Mouse (Mus musculus) neural tube, embryonic 12.5 days (tissue): ENCODE results near the gene Fbxo44. TPM values are rescaled to one million over a fixed set of nuclear protein-coding genes. Genes with fewer than 3 reads are reported as not detected.

Experiments used
- ATAC-seq: fragments of 200-750 bp; cut with Nextera tagmentation; 2 replicates; pipeline ENCODE4 v1.8.0; 2017; ENCODE audit warnings: low read depth, mild to moderate bottlenecking, moderate TSS enrichment, moderate library complexity; ENCODE audit not compliant: low FRiP score
- H3K27ac ChIP-seq: fragments of 300-500 bp; sonication (generic); 2 replicates; pipeline ENCODE4 v1.5.1; 2016
- H3K27me3 ChIP-seq: fragments of 300-500 bp; sonication (generic); replicated peaks from 2 replicates; pipeline ENCODE4 v1.6.1; 2016; ENCODE audit warnings: mild to moderate bottlenecking
- H3K36me3 ChIP-seq: fragments of 300-500 bp; sonication (generic); 2 replicates; pipeline ENCODE4 v1.6.1; 2016; ENCODE audit warnings: mild to moderate bottlenecking
- H3K4me1 ChIP-seq: fragments of 300-500 bp; sonication (generic); 2 replicates; pipeline ENCODE4 v1.6.1; 2016
- H3K4me2 ChIP-seq: fragments of 300-500 bp; sonication (generic); replicated peaks from 2 replicates; pipeline ENCODE4 v1.6.1; 2016; ENCODE audit warnings: mild to moderate bottlenecking
- H3K4me3 ChIP-seq: fragments of 300-500 bp; sonication (generic); 2 replicates; pipeline ENCODE4 v1.5.1; 2016
- H3K9ac ChIP-seq: fragments of 300-500 bp; sonication (generic); 2 replicates; pipeline ENCODE4 v1.6.1; 2016; ENCODE audit warnings: mild to moderate bottlenecking
- H3K9me3 ChIP-seq: fragments of 300-500 bp; sonication (generic); 2 replicates; pipeline ENCODE4 v1.6.1; 2016; ENCODE audit warnings: mild to moderate bottlenecking
- WGBS: fragments of 180-500 bp; shearing (Covaris S2); methylation state at CpG from one replicate; pipeline ENCODE4 v1.1.7; 2016; 5-methylcytosine and 5-hydroxymethylcytosine counted together
- polyA plus RNA-seq: library from polyadenylated mRNA; unstranded; fragments of >200 nt; fragmentation: Nextera tagmentation; extraction: Ambion mirVana; gene quantifications from 2 replicates; pipeline ENCODE4 v1.2.1, GENCODE M21; 2016

The Fbxo44 gene
- polyA plus RNA-seq, 1 experiment from 2014 or later = 82.3 TPM

- Histone ChIP-seq H3K27ac (no peak overlapping the region), H3K9ac (0 out of 2 replicates have a peak overlapping the region, but pooled peaks have one; percentile 14), H3K4me3 (peak overlapping the region; percentile 23), H3K27me3 (peaks cover 63% of the 10 kb centered on the region), H3K9me3 (no peaks in the 10 kb centered on the region), H3K4me1 (peaks cover 40% of the 10 kb centered on the region), H3K4me2 (peak overlapping the region; percentile 53), H3K36me3 (no peaks in the 10 kb centered on the region)
- ATAC-seq = no peak
- under 1% methylated on average over 29 of the region's 29 CpGs for WGBS
Observed at GRCm38 (mm10) chr4:148164002-148164439, 3.7 kb upstream of the Fbxo44 start.

GRCm38 (mm10) chr4:148159544-148160435 is 492 bp downstream of the Fbxo44 start:
- Histone ChIP-seq H3K4me1 (peaks cover 40% of the 10 kb centered on the region), H3K9ac (peak overlapping the region; percentile 88), H3K9me3 (no peaks in the 10 kb centered on the region), H3K36me3 (peaks cover 34% of the 10 kb centered on the region), H3K4me2 (peak overlapping the region; percentile 96), H3K27me3 (peaks cover 42% of the 10 kb centered on the region), H3K27ac (peak overlapping the region; percentile 76), H3K4me3 (peak overlapping the region; percentile 71)
- whole genome bisulfite sequencing = under 1% methylated on average over 54 of the region's 55 CpGs
- ATAC-seq = peak; percentile 88

GRCm38 (mm10) chr4:148158436-148159348 is 1.6 kb downstream of the Fbxo44 start:
- WGBS = 25% methylated on average over 27 of the region's 27 CpGs
- H3K9me3 ChIP-seq = no peaks in the 10 kb centered on the region
- peak; percentile 38 for ATAC-seq
- peak overlapping the region; percentile 76 for H3K27ac ChIP-seq
- H3K4me2 ChIP-seq = peak overlapping the region; percentile 96
- peak overlapping the region; percentile 71 for H3K4me3 ChIP-seq
- peaks cover 44% of the 10 kb centered on the region for H3K36me3 ChIP-seq
- peak overlapping the region; percentile 88 for H3K9ac ChIP-seq
- peaks cover 29% of the 10 kb centered on the region for H3K4me1 ChIP-seq
- peaks cover 32% of the 10 kb centered on the region for H3K27me3 ChIP-seq

- Histone ChIP-seq H3K4me2 (no peak overlapping the region), H3K9ac (no peak overlapping the region), H3K27ac (no peak overlapping the region), H3K4me3 (no peak overlapping the region), H3K9me3 (no peaks in the 10 kb centered on the region), H3K36me3 (peaks cover 52% of the 10 kb centered on the region), H3K27me3 (no peaks in the 10 kb centered on the region), H3K4me1 (peaks cover 22% of the 10 kb centered on the region)
- no peak for ATAC-seq
- 61% methylated on average over 3 of the region's 3 CpGs for WGBS
Observed at GRCm38 (mm10) chr4:148154982-148155381, 5.3 kb downstream of the Fbxo44 start.

- WGBS = 92% methylated on average over 4 of the region's 4 CpGs
- no peak for ATAC-seq
- H3K9me3 ChIP-seq = no peaks in the 10 kb centered on the region
- H3K4me1 ChIP-seq = peaks cover 22% of the 10 kb centered on the region
- H3K27ac ChIP-seq = no peak overlapping the region
- H3K9ac ChIP-seq = no peak overlapping the region
- H3K4me3 ChIP-seq = no peak overlapping the region
- H3K27me3 ChIP-seq = no peaks in the 10 kb centered on the region
- H3K36me3 ChIP-seq = peaks cover 52% of the 10 kb centered on the region
- H3K4me2 ChIP-seq = no peak overlapping the region
Observed at GRCm38 (mm10) chr4:148154006-148154405, 6.3 kb downstream of the Fbxo44 start.

- Histone ChIP-seq H3K9ac (no peak overlapping the region), H3K27ac (no peak overlapping the region), H3K4me2 (no peak overlapping the region), H3K27me3 (no peaks in the 10 kb centered on the region), H3K9me3 (no peaks in the 10 kb centered on the region), H3K4me3 (no peak overlapping the region), H3K4me1 (peaks cover 8% of the 10 kb centered on the region; the same call in 1 of the 2 replicates), H3K36me3 (peaks cover 52% of the 10 kb centered on the region)
- WGBS = 84% methylated on average over 5 of the region's 5 CpGs
- peak; percentile 23; the same call in 1 of the 2 replicates for ATAC-seq
Observed at GRCm38 (mm10) chr4:148152547-148152946, 7.7 kb downstream of the Fbxo44 start.

- H3K27ac ChIP-seq = peak within 1 kb of the TSS; percentile 81
- H3K4me3 ChIP-seq = peak within 1 kb of the TSS; percentile 60
- ATAC-seq = peak; percentile 90
- peak within 1 kb of the TSS; percentile 79 for H3K9ac ChIP-seq
- H3K36me3 ChIP-seq = peaks cover 50% of the 10 kb centered on the region
- H3K27me3 ChIP-seq = no peaks in the 10 kb centered on the region
- no peaks in the 10 kb centered on the region for H3K9me3 ChIP-seq
- H3K4me2 ChIP-seq = peak within 1 kb of the TSS; percentile 97
- peaks cover 6% of the 10 kb centered on the region; the same call in 1 of the 2 replicates for H3K4me1 ChIP-seq
- 2% methylated on average over 67 of the region's 67 CpGs for WGBS
Observed at GRCm38 (mm10) chr4:148151267-148152168, 8.8 kb downstream of the Fbxo44 start, which contains the start of gene Fbxo6. Gene Fbxo6 (minus strand): TSS chr4:148152140.

- no peak overlapping the region; the same call in 1 of the 2 replicates for H3K27ac ChIP-seq
- H3K9ac ChIP-seq = peak overlapping the region; percentile 79; the same call in 1 of the 2 replicates
- no peak for ATAC-seq
- 48% methylated on average over 3 of the region's 3 CpGs for WGBS
- H3K9me3 ChIP-seq = no peaks in the 10 kb centered on the region
- H3K27me3 ChIP-seq = no peaks in the 10 kb centered on the region
- peaks cover 50% of the 10 kb centered on the region for H3K36me3 ChIP-seq
- peak overlapping the region; percentile 60 for H3K4me3 ChIP-seq
- H3K4me1 ChIP-seq = peaks cover 6% of the 10 kb centered on the region; the same call in 1 of the 2 replicates
- peak overlapping the region; percentile 97 for H3K4me2 ChIP-seq
Observed at GRCm38 (mm10) chr4:148150953-148151266, 9.4 kb downstream of the Fbxo44 start.

- H3K36me3 ChIP-seq = peaks cover 50% of the 10 kb centered on the region
- H3K4me3 ChIP-seq = no peak overlapping the region
- peaks cover 6% of the 10 kb centered on the region; the same call in 1 of the 2 replicates for H3K4me1 ChIP-seq
- no peaks in the 10 kb centered on the region for H3K9me3 ChIP-seq
- no peak overlapping the region for H3K9ac ChIP-seq
- ATAC-seq = no peak
- 41% methylated on average over 7 of the region's 7 CpGs for WGBS
- H3K27me3 ChIP-seq = no peaks in the 10 kb centered on the region
- H3K27ac ChIP-seq = no peak overlapping the region
- no peak overlapping the region for H3K4me2 ChIP-seq
Observed at GRCm38 (mm10) chr4:148150242-148150641, 10.0 kb downstream of the Fbxo44 start.

- ATAC-seq = no peak
- H3K4me3 ChIP-seq = no peak overlapping the region
- no peak overlapping the region for H3K4me2 ChIP-seq
- no peak overlapping the region for H3K27ac ChIP-seq
- peaks cover 51% of the 10 kb centered on the region for H3K36me3 ChIP-seq
- no peak overlapping the region for H3K9ac ChIP-seq
- peaks cover 6% of the 10 kb centered on the region; the same call in 1 of the 2 replicates for H3K4me1 ChIP-seq
- H3K9me3 ChIP-seq = no peaks in the 10 kb centered on the region
- 65% methylated on average over 12 of the region's 12 CpGs for WGBS
- H3K27me3 ChIP-seq = no peaks in the 10 kb centered on the region
Observed at GRCm38 (mm10) chr4:148149540-148149939, 10.7 kb downstream of the Fbxo44 start.

- H3K36me3 ChIP-seq = peaks cover 40% of the 10 kb centered on the region
- WGBS = 95% methylated on average over 2 of the region's 2 CpGs
- H3K4me3 ChIP-seq = no peak overlapping the region
- no peaks in the 10 kb centered on the region for H3K27me3 ChIP-seq
- peaks cover 6% of the 10 kb centered on the region; the same call in 1 of the 2 replicates for H3K4me1 ChIP-seq
- H3K27ac ChIP-seq = no peak overlapping the region
- no peak for ATAC-seq
- H3K9me3 ChIP-seq = no peaks in the 10 kb centered on the region
- no peak overlapping the region for H3K4me2 ChIP-seq
- H3K9ac ChIP-seq = no peak overlapping the region
Observed at GRCm38 (mm10) chr4:148147714-148148113, 12.6 kb downstream of the Fbxo44 start.
